Mouse (Mus musculus): ENCODE measurements around the gene Exoc7.

- TF ChIP-seq CTCF (IDR thresholded peaks at IDR 0.05; ENCODE audit: extremely low read depth, insufficient read depth, insufficient read length, insufficient replicate concordance), result no peak
- no peak for TF ChIP-seq POLR2A (IDR thresholded peaks at IDR 0.05; ENCODE audit: low read depth, low read length)
These were observed 8.4 kb downstream of the Exoc7 start for GRCm38 (mm10) chr11:116298621-116299020.
